Mouse (Mus musculus) left cerebral cortex, adult 2 months (tissue): ENCODE measurements at regions not wholly inside any gene's neighbourhood (a gene's known extent, or its start where the extent isn't known, plus 50 kb on each side); places are given as distances from the start of the nearest gene placed in this dataset.

ENCODE experiments used
- DNase-seq, 2 experiments: peaks; one replicate each; pipeline ENCODE4 v3.0.0; 2021 to 2022; ENCODE audit warnings: low spot score in 2 of 2, mixed read lengths in 1 of 2; ENCODE audit errors: extremely low spot score in 1 of 2
- H3K27ac ChIP-seq: fragments of 200-600 bp; 2 replicates; pipeline ENCODE4 v1.8.1; 2022
- H3K4me3 ChIP-seq: fragments of 200-600 bp; 2 replicates; pipeline ENCODE4 v1.8.1; 2022
- CTCF ChIP-seq: fragments of 200-600 bp; IDR thresholded peaks from 2 replicates; pipeline ENCODE4 v1.8.1; 2022; ENCODE audit warnings: antibody characterized with exemption, mild to moderate bottlenecking, moderate library complexity
- intact Hi-C: fragments of 180-260 bp; cut with DNase I; formaldehyde crosslinking; loops from one replicate; pipeline ENCODE4 v1.15.1; 2025

GRCm38 (mm10) chr17:9861923-9862854 lies 192.7 kb upstream of the Pabpc6 start:
- no peak overlapping the region for H3K4me3 ChIP-seq
- intact Hi-C loops = no loop called here
- no peak for TF ChIP-seq CTCF
- DNase-seq = no peak
- no peak overlapping the region for H3K27ac ChIP-seq

DNA sequence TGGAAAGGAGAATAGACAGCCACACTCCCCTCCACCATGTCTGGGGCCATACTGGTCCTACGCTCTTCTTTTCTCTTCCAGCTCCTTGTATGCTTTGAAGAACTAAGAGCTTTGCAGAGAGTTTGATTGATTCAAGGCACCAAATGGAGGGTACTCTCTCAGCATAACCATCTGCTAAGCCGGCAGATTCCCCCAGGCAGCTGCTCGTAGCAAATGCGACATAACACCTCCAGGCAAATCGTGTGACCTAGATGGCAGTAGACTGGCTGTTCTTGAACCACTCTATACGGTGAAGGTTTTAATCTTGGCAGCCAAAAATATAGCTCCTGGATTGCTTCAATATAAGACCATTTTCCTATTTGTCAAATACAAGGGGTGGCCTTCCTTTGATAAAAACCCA lies 191.8 kb upstream of the Pabpc6 start:
- intact Hi-C loops = no loop called here
- Histone ChIP-seq H3K4me3 (no peak overlapping the region), H3K27ac (no peak overlapping the region)
- no peak for TF ChIP-seq CTCF
- DNase-seq = no peak

DNA sequence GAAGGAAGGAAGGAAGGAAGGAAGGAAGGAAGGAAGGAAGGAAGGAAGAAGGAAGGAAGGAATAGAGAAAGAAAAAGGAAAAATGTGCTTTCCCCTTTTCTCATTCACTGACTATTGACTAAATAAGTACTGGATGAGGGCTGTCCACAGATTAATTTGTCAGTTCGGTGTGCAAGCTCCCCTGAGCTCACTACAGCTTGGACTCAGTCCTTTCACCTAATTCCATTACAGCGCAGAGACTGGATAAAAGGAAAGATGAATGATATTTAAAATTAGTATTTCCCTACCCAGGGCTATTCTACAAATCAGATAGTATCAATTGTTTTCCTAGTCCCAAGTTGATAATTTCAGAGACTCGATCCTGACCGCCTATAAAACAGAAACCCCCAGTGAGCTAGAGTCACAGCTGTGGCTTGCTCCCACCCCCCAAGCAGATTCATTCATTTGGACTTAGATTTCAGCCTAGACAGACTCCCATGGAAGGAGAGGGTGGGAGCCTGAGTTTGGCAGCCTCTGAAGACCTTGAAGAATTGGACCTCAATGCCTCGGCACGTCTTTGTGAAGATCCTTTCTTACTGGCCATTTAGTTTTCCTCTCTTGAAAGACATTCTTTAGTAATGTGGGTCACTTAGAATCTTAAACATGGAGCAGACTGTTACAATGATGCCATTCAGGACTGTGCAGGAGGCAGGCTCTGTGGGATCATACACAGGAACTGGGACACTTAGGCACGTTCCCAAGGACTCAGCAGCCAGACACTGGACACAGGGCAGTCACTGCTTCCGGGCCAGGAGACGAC lies 179.2 kb upstream of the Pabpc6 start:
- TF ChIP-seq CTCF = no peak
- H3K27ac ChIP-seq = no peak overlapping the region
- intact Hi-C loops = loop anchor here (5.0 kb wide), 1 partner anchor 681 kb away; no protein-coding TSS in a partner anchor

GRCm38 (mm10) chr17:9845451-9846075 lies 176.0 kb upstream of the Pabpc6 start:
- no peak for DNase-seq
- no peak overlapping the region for H3K4me3 ChIP-seq
- H3K27ac ChIP-seq = peak overlapping the region; percentile 37
- intact Hi-C loops = loop anchor here (5.0 kb wide), 1 partner anchor 678 kb away; no protein-coding TSS in a partner anchor
- peak; percentile 37; the same call in 1 of the 2 replicates for TF ChIP-seq CTCF

More for the DNA sequence above, 179.2 kb upstream of the Pabpc6 start:
- DNase-seq = no peak
- H3K4me3 ChIP-seq = no peak overlapping the region

- TF ChIP-seq CTCF = no peak
- H3K27ac ChIP-seq = no peak overlapping the region
- no peak for DNase-seq
- H3K4me3 ChIP-seq = no peak overlapping the region
- intact Hi-C loops = no loop called here
Measured at GRCm38 (mm10) chr17:9841103-9841502, 171.6 kb upstream of the Pabpc6 start.

DNA sequence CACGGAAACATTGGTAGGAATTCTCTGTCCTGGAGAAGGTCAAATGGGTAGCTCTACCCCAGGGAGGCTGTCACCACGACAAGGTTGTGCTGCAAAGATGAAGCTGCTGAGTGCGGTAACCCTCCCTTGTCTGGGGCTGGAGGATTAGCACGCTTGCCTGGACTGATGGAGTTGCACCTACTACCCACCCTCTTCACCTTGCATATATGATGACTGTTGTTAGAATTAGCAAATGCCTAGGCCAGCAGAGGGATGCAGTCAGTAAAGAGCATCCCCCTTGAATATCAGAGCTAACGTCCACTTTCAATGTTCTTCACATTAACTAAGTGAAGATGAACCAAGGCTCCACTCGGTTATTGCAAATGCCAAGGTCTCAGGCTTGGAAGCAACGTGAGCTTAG lies 169.7 kb upstream of the Pabpc6 start:
- no peak overlapping the region for H3K27ac ChIP-seq
- DNase-seq = no peak
- H3K4me3 ChIP-seq = no peak overlapping the region
- no peak for TF ChIP-seq CTCF
- intact Hi-C loops = no loop called here

DNA sequence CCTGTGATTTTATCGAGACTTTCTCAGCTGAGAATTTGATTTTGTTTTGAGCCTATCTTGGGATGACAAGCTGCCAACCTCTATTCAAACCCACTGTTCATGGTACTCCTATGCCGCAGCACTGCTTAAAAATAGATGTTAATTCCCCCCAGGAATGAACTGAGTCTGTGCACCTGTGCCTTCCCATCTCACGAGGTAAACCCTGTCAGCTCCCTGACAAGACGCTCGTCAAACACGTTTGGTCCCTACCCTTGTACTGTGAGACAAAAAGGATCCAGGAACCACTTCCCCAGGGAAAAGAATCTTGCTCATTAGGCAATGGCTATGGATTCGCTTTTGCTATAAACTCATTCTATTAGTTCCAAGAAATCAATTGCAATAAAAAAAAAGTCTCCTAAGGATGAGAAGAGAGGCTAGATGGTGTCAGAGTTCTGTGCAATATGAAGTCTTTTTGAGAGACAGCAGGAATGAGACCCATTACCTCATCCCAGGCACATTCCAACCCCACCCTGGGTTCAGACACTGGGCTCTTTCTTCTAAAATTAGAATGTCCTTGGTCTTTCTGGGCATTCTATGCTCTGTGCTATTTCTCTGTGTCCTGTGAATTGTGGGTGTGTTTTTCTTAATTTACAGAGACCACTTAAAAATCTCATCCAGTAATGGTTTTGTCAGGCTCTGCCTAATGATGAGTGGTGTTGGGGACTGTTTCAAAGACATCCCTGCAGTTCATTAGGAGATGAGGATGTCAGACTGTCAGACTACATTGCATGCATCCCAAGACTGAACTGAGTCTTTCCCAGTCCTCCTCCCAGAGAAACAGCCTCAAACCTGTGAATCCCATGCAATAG lies 167.7 kb upstream of the Pabpc6 start:
- intact Hi-C loops = no loop called here
- no peak for TF ChIP-seq CTCF
- H3K4me3 ChIP-seq = no peak overlapping the region
- no peak for DNase-seq
- no peak overlapping the region for H3K27ac ChIP-seq

- no peak for DNase-seq
- intact Hi-C loops = no loop called here
- Histone ChIP-seq H3K27ac (no peak overlapping the region), H3K4me3 (no peak overlapping the region)
- TF ChIP-seq CTCF = no peak
Measured at GRCm38 (mm10) chr17:9829895-9830294, 160.4 kb upstream of the Pabpc6 start.

DNA sequence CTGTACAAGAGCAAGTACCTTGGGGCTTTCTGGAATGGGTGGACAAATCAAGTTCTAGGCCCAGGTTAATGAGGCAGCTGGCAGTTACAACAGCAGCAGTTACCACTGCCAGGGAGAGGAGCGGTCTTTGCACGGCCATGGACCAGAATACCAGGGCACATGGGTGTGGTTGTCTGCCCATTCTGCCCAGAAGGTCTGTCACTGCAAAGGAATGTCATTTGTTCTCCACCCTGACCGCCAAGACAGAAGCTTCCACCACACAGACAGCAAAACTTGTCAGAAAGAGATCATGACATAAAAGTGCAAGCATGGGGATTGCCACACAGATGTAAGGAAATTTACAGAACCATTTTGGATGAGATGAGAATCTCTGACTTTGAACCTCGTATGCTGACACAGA lies 151.8 kb upstream of the Pabpc6 start:
- intact Hi-C loops = no loop called here
- TF ChIP-seq CTCF = no peak

GRCm38 (mm10) chr17:9817056-9817455 lies 147.5 kb upstream of the Pabpc6 start:
- intact Hi-C loops = no loop called here
- no peak overlapping the region for H3K27ac ChIP-seq
- TF ChIP-seq CTCF = no peak
- H3K4me3 ChIP-seq = no peak overlapping the region
- no peak for DNase-seq

More for the DNA sequence above, 151.8 kb upstream of the Pabpc6 start:
- Histone ChIP-seq H3K27ac (no peak overlapping the region), H3K4me3 (no peak overlapping the region)
- DNase-seq = no peak

GRCm38 (mm10) chr17:9797069-9797468 lies 127.6 kb upstream of the Pabpc6 start:
- intact Hi-C loops = no loop called here
- no peak overlapping the region for H3K27ac ChIP-seq
- no peak for TF ChIP-seq CTCF
- no peak for DNase-seq
- H3K4me3 ChIP-seq = no peak overlapping the region
